Mouse (Mus musculus): ENCODE data around the gene Glg1. TPM values are rescaled to one million over a fixed set of nuclear protein-coding genes. Genes with fewer than 3 reads are reported as not detected.
"Not testable (repeated sequence)": the region's sequence is repeated elsewhere in the genome, so short reads cannot be mapped to it uniquely, and the experiment has no call there.

Gene Glg1
- 100 to 1,000 TPM; 116 to 123 TPM for total RNA-seq (2021)
- long read RNA-seq, experiment 1, full-length matches to known transcripts = 65 of 101 reads
- long read RNA-seq, experiment 1, partial matches to known transcripts = 12 of 101 reads
- long read RNA-seq, experiment 1, other reads (novel, unspliced or antisense) = 24 of 101 reads
- long read RNA-seq, experiment 2, partial matches to known transcripts = 2 of 14 reads
- long read RNA-seq, experiment 2, other reads (novel, unspliced or antisense) = 12 of 14 reads

DNA sequence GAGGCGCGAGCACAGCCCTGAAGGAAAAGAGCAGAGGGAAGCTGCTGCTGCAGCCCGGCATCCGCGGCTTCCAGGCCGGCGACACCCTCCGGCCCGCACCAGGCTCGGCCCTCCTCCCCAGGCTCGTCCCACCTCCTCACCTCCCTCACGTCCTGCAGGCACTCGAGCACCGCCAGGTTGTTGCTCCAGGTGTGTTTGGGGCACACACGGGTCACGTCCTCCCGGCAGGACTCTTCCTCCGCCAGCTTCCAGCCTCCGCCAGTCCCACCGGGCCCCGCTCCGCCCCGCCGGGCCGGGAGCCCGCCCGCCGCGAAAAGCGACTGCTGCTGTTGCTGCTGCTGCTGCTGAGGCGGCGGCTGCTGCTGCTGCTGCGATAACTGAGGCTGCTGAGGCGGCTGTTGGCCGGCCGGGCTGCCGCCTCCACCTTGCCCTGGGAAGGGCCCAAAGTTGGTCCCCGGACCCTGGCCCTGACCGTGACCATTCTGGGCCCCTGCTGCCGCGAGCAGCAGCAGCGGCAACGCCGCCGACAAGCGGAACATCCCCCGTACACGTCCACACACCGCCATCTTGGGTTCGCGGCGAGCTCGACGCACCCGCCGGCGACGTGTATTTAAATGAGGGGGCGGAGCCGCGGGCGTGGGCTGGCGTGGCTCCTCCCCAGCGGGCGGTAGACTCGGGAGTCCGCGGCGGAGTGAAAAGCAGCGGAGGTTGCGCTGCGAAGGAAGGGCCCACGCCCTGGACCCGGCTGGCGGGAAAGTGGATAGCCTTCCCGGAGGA lies at the start of gene Glg1:
Glg1 (minus strand) TSS at position 586 of the 777 bp plus-strand sequence.
- DNase-seq = peak; percentile 96 to 97

DNA sequence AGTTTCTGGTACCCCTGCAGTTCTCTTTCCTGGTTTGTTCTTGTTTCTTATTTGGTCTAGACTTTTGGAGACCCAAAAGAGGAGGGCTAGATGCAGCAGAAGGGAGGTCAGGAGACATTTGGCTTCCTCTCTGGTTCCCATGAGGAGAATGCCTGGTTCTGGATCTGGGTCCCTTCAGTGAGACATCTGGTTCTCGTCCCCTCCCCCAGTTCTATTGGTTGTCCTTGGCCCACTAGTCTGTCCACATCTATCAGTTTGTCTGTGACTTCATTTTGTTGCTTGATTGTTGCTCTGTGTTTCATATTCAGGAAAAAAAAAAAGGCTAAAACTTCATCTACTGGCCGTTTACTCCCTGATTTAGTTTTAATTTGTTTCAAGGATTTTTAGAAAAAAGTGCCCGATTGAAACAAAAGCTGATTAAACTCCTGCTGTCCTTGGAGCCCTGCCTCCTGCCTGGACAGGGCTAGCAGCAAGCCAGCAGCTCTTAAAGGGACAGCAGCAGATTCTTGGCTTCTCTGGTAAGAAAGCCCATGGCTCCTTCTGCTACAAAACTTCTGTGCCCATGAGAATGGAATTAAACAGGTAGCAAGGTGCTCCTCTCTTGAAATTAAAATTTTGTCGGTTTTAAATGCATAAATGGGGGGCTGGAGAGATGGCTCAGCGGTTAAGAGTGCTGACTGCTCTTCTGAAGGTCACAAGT lies 46.2 kb upstream of the Glg1 start:
- DNase-seq = peak; percentile 59 to 69

DNA sequence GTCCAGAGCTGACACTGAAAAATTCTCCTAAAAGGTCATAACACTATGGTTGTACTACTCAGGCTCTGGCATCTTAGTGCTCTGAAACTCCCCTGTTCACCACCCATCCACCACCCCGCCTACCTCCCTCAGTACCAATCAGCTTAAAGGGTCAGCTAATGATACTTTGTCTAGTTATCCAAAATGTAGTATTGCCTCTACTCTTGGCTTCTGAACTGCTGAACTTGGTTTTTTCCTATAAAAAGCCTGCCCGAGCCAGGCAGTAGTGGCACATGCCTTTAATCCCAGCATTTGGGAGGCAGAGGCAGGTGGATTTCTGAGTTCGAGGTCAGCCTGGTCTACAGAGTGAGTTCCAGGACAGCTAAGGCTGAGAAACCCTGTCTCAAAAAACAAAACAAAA lies 45.3 kb upstream of the Glg1 start:
- no peak for DNase-seq

DNA sequence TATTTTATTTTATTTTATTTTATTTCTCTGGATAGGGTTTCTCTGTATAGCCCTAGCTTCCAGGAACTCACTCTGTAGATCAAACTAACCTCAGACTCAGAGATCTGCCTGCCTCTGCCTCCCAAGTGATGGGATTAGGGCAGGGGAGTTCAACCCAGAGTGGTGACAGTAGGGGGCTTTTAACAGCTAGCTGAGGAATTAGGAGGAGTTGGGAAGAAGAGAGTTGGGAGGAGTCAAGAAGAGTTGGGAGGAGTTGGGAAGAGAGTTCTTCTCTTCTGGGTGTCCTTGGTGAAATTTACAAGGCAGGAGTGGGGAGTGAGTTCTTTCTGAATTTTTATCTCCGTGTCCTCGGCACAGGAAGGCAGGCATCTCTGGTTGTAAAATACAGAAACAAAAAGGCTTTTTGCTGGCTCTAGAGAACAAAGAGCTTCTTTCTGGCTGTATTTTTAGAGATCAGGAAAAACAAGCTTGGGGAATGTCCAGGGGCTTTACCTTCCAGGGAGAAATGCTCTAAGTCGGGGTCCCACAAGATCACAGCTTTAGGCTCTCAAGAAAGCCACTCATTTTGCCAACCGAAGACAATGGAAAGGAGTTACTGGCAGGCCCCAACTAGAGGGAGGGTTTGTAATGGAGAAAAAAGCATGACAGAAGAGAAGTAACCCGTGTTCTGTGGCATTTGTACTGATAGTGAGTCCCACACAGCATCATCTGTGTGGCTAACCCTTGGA lies 44.2 kb upstream of the Glg1 start:
- not testable (repeated sequence) for DNase-seq

DNA sequence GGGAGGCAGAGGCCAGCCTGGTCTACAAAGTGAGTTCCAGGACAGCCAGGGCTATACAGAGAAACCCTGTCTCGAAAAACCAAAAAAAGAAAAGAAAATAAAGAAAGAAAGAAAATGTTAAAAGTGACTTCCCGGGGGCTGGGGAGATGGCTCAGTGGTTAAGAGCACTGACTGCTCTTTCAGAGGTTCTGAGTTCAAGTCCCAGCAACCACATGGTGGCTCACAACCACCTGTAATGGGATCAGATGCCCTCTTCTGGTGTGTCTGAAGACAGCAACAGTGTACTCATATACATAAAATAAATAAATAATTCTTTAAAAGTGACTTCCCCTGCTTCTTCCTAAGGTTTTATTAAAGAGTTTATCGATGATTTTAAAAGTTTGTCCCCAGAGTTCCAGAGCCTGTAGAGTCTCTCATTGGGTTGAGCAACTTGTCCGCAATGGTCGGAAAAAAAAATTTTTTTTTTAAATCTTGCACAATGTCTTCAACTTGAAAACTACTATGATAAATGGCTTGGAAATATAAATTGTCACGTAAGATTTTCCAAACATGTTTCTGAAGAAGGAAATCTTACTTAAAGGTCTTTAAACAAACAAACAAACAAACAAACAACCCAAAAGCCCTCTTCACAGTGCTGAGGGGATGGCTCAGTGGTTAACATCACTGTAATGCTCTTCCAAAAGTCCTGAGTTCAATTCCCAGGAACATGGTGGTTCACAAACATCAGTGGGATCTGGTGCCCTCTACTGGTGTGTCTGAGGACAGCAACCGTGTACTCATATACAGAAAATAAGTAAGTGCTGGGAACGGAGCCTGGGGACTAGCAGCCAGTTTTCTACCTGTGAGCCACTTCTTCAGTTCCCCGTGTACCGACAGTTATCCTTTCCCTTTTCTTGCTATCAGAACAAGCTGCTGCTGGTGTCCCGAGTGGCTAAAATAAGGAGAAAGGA lies 41.9 kb upstream of the Glg1 start:
- DNase-seq = peak in 1 of 2 experiments; percentile 23

DNA sequence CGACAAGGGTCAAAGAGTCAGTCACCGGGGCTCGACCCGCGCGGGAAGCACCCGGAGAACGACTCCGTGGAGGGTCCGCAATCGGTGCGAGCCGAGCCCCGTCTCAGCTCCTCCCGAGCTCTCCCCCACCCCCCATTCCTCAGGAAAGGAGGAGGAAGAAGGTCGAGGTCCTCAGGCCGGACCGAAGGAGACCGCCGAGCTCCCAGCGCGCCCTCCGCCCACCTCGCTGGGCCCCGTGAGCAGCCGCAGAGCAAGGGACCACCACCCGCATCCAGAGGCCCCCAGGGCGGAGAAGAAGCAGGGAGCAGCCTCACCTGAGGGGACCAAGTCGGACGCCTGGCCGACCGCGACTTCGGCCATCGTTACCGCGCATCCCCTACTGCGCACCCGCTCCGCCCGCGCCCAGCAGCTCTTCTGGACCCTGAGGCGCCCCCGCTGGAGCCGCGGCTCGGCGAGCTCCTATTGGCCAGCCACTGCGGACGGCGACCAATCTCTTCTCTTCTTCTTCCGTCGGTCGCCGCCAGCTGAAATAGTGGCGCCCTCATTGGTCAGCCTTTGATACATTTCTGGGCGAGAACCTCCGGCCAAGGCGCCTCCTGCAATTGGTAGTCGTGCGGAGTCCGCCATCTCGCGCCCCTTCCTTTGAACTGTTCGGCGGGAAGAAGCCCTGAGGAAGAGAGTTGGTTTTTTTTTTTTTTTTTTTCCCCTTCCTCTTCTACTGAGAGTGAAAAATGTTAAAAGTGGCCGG lies 41.0 kb upstream of the Glg1 start, which contains the start of gene Rfwd3:
Rfwd3 (minus strand) TSS at position 402 of the 748 bp plus-strand sequence.
- DNase-seq = peak; percentile 97 to 98

DNA sequence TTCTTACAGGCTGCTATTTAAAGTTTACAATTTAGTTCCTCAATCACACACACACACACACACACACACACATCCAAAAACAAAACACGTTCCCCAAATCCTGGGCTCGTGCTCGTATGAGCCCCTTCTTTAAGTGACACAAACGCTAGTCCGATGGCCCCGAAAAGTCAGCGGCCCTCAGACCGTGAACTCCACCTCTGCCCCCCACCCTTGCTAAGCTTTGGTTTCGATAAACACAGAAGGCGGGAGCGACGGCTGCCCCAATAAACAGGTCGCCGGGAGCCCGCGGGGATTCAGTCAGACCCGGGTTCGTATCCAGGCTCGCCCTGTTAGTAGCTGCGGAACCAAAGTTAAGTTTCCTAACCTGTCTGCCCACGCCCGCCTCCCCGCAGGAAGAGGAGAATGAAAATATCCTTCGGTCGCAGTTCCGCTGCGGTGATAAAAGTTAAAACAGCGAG lies 40.4 kb upstream of the Glg1 start:
- DNase-seq = peak; percentile 58 to 67

DNA sequence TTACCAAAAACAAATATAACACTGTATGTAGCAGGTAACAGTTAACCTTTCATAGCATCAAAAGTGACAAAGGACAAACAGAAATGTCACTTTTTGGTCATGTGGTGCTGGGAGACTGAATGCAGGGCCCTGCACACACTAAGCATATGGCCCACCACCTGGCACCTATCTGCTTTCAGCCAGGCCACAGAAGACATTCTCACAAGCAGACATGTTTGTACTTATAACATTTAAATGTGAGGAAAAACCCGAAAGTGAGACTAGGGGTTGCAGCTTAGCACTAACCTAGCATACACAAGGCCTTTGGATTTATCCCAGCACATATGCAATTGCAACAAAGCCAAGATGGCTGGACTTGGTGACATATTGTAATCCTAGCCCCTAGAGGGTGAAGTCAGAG lies 39.0 kb upstream of the Glg1 start:
- no peak for DNase-seq

DNA sequence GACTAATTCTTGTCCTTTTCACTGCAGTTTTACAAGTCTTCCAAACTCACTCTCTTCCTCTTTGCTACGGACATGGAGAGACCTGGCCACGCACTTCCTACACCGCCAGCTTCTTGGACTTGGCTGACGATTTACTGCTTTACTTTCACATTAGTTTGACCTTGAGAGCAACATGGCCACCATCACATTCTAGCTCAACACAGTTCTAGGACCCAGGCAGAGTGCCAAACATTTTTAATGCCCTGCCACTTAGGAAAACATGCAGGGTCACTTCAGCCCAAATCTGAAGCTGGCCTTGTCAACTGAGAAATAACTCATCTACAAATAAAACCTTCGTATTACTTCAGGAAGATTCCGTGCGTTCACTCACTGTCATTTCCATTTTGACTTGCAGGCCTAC lies 32.7 kb upstream of the Glg1 start:
- peak; percentile 75 to 77 for DNase-seq

DNA sequence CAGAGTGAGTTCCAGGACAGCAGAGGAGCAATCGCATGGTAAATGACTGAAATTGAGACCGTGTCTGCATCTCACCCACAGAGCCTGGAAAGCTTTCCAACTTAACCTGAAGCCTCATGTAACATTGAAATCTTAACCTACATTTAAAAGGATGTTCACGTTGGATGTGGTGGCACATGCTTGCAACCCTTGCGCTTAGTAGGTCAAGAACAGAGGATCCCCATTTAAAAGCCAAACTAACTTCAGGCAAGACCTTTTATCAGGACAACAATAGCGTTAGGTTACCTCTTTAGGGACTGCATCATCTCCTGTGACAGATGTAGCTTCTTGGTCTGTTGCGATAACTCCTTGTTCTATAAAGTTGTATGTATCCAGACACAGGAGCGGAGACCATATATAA lies 31.6 kb upstream of the Glg1 start:
- no peak for DNase-seq

DNA sequence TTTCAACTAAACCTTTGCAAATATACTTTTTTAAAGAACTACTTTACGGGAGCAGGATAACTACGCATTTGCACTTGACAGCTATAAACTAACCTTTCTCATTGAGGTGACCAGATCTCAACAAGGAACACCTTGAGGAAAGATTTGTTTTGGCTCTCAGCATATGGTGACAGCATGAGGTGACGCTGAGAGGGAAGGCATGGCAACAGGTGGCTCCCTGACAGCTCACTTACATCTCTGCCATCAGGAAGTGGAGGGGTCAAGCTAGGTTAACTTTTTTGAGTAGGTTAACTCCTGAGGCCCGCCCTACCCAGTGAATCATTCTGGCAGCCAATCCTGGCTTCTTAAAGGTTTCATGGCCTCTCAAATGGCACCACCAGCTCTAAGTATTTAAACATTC lies 26.6 kb upstream of the Glg1 start:
- no peak for DNase-seq

DNA sequence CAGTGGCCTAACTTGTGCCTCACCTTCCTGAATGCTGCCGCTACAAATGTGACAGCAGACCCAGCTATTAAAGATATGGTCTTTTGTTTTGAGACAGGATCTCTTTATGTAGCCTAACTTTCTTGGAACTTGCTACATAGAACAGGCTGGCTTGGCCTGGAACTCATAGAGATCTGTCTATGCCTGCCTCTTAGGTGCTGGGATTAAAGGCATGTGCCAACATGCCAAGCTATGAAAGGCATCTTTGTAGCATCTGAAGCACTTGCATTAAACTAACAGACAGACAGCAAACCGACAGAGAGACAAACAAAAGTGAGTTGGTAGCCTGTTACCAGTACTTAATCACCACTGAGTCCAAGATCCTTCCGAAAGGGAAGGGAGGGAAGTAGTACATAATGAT lies 23.1 kb upstream of the Glg1 start:
- DNase-seq = no peak

DNA sequence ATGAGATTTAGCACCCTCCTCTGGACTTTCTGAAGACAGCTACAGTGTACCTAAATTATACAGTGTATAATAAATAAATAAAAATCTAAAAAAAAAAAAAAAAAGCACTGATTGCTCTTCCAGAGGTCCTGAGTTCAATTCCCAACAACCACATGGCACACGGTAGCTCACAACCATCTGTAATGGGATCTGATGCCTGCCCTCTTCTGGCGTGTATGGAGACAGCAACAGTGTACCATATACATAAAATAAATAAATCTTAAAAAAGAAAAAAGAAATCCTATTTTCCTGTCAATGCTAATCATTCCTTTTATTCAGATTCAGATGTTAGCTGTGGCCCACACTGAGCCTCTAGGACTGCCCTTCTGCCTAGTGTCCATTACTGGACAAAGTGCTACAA lies 9.3 kb upstream of the Glg1 start:
- no peak for DNase-seq

DNA sequence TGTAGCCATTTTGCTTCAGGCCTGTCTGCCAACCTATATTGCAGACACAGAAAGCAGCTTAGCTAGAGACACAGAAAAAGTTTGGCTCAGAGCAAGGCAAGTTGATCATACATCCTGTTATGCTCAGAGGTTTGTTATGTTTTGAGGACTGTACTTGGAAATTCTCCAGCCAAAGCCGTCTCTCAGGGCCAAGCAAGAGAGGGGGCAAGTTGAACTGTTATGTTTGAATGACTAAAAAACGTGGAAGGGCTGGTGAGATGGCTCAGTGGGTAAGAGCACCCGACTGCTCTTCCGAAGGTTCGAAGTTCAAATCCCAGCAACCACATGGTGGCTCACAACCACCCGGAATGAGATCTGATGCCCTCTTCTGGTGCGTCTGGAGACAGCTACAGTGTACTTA lies 7.1 kb upstream of the Glg1 start:
- not testable (repeated sequence) for DNase-seq

DNA sequence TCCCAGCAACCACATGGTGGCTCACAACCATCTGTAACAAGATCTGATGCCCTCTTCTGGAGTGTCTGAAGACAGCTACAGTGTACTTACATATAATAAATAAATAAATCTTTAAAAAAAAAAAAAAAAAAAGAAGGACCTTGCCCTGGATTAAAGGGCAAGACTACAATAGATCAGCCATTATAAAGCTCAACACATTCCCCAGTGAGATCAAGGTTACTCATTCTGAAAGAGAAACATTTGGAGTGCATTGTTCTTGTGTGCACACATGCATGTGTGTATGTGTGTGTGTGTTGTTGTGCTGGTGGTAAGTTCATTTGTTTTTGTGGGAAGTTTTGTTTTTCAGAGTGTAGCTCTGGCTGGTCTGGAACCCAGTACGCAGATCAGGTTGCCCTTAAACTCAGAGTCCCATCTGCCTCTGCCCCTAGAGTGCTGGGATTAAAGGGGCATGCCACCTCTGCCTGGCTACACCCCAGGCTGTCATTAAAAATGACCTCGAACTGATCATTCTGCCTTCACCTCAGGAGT lies 5.7 kb upstream of the Glg1 start:
- no peak for DNase-seq

DNA sequence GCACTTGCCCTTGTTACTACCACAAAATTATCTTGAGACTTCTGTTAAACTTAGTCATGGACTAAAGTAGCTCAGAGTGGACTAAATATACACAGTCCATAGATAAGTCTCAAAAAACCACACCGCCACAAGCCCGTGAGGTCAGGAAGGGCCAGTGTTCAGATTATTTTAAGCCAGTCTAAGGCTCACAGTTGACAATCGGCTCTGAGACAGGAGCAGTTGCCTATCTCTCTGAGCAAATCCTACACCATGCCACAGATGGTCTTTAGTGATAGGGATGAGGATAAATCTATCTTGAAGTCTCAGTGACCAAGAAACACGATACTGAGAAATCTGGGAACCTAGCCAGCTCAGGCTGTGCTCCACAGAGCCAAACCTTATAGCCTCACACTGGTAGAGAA lies 3.0 kb upstream of the Glg1 start:
- DNase-seq = peak in 1 of 2 experiments; percentile 36

DNA sequence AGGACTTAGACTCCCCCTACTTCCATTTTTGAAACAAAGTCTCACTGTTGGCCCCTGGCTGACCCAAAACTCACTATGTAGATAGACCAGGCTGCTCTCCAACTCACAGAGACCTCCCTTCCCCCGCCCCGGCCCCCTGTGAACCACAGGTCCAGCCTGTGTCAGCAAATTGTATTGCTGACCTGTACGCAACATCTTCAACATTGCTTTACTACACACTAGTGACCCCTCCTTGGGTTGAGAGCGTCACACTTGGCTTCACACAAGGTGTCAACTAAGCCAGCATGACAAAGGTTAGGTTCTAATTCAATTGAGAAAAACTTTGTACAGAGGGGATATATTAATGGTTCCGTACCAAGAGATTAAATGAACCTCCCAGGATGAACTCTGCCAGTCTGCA lies 1.2 kb upstream of the Glg1 start:
- no peak for DNase-seq

DNA sequence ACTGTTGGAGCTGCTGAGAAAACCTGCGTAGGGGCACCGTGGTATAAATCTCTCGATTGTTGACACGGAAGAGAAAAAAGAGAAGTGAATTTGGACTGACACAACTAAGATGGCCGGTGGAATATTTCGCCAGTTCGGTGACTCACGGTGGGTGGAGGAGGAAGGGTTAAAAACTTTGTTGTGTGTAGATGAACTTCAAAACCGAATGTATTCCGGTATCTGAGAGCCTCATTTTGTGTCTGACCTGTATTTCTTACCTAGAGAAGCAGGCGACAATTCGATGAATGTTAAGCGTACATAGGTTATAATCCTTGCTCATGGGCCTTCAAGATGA lies 359 bp upstream of the Glg1 start:
- DNase-seq = no peak

DNA sequence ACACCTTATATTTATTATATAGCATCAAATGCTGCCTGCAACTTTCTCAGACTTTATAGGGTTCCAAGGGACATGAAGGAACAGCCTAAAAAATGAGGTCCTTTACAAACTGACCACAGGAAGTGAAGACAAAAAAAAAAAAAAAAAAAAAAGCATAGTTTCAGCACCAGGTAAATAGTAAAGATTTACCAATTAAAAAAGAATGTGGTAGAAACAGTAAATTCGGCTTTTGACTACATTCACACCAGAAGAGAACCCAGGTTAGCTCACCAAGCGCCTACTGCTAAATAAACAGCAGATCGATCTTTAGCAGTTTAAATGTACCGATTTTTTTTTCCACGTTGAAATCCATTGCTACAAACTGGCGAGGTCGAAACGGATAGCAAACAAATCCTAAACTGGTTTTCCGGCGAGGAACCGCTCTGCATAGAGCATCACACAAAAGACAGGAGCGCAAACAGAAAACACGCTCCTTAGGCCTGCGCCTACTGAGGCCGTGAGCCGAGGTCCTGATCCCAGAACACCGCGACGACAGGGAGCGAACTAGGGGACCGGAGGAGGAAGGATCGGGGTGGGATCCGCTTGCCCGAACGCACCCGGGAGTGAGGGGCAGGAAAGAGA lies 896 bp downstream of the Glg1 start:
- DNase-seq = no peak

Measured in adrenal gland, postnatal 36 days (tissue).